Mouse (Mus musculus) intestine, embryonic 16.5 days (tissue): ENCODE results near the gene Ric8a. TPM values are rescaled to one million over a fixed set of nuclear protein-coding genes. Genes with fewer than 3 reads are reported as not detected.

ENCODE experiments used
- ATAC-seq: fragments of 200-750 bp; cut with Nextera tagmentation; 2 replicates; pipeline ENCODE4 v1.8.0; 2017; ENCODE audit warnings: moderate TSS enrichment, moderate library complexity
- H3K27ac ChIP-seq: fragments of 300-500 bp; sonication (generic); 2 replicates; pipeline ENCODE4 v1.5.1; 2014; ENCODE audit warnings: mild to moderate bottlenecking, low read length
- H3K27me3 ChIP-seq: fragments of 300-500 bp; sonication (generic); replicated peaks from 2 replicates; pipeline ENCODE4 v1.6.1; 2014; ENCODE audit warnings: low read length, control low read depth, mixed read lengths; ENCODE audit not compliant: control insufficient read depth, insufficient read depth
- H3K36me3 ChIP-seq: fragments of 300-500 bp; sonication (generic); 2 replicates; pipeline ENCODE4 v1.6.1; 2014; ENCODE audit warnings: low read length, control low read depth; ENCODE audit not compliant: control insufficient read depth, insufficient read depth
- H3K4me1 ChIP-seq: fragments of 300-500 bp; sonication (generic); 2 replicates; pipeline ENCODE4 v1.6.1; 2014; ENCODE audit warnings: low read length, control low read depth, mixed read lengths; ENCODE audit not compliant: control insufficient read depth, insufficient read depth
- H3K4me2 ChIP-seq: fragments of 300-500 bp; sonication (generic); 2 replicates; pipeline ENCODE4 v1.6.1; 2014; ENCODE audit warnings: low read depth, low read length, control low read depth
- H3K4me3 ChIP-seq: fragments of 300-500 bp; sonication (generic); 2 replicates; pipeline ENCODE4 v1.5.1; 2014; ENCODE audit warnings: mild to moderate bottlenecking, low read length
- H3K9ac ChIP-seq: fragments of 300-500 bp; sonication (generic); 2 replicates; pipeline ENCODE4 v1.6.1; 2014; ENCODE audit warnings: low read depth, low read length
- H3K9me3 ChIP-seq: fragments of 300-500 bp; sonication (generic); 2 replicates; pipeline ENCODE4 v1.6.1; 2016; ENCODE audit warnings: low read length, control low read depth; ENCODE audit not compliant: control insufficient read depth
- WGBS: fragments of 180-500 bp; shearing (Covaris S2); extraction: QIAGEN DNeasy Blood & Tissue Kit; methylation state at CpG from one replicate; pipeline ENCODE4 v1.1.7; 2014; 5-methylcytosine and 5-hydroxymethylcytosine counted together
- polyA plus RNA-seq: library from polyadenylated mRNA; unstranded; fragments of >200 nt; fragmentation: Nextera tagmentation; extraction: Ambion mirVana; gene quantifications from 2 replicates; pipeline ENCODE4 v1.2.1, GENCODE M21; 2015

The Ric8a gene
- polyA plus RNA-seq, 1 experiment from 2014 or later, result 70.1 TPM

DNA sequence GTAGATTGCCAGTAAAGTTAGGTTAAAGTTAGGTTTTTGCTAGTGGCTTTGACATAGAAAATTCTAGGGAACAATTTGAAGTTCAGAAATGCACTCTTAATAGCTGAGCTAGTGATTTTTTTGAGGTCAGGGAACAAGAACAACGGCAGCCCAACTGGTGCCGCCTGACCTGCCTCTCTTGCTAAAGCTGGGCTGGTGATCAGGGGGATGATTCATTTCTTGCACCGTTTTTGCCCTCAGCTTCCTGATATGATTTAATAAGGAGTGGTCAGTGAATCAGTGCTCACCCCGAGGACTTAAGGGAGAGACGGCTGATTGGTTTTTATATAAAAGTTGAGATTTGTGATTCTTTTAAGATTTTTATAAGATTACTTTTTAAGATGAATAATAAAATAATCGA, 25.3 kb upstream of the Ric8a start:
- no peaks in the 10 kb centered on the region for H3K36me3 ChIP-seq
- no peak overlapping the region for H3K4me3 ChIP-seq
- no peak overlapping the region for H3K27ac ChIP-seq
- no peaks in the 10 kb centered on the region for H3K27me3 ChIP-seq
- no peak overlapping the region for H3K4me2 ChIP-seq
- H3K9me3 ChIP-seq, result no peaks in the 10 kb centered on the region
- no peak overlapping the region for H3K9ac ChIP-seq
- WGBS, result 53% methylated on average over 6 of the region's 6 CpGs
- H3K4me1 ChIP-seq, result no peaks in the 10 kb centered on the region
- no peak for ATAC-seq

DNA sequence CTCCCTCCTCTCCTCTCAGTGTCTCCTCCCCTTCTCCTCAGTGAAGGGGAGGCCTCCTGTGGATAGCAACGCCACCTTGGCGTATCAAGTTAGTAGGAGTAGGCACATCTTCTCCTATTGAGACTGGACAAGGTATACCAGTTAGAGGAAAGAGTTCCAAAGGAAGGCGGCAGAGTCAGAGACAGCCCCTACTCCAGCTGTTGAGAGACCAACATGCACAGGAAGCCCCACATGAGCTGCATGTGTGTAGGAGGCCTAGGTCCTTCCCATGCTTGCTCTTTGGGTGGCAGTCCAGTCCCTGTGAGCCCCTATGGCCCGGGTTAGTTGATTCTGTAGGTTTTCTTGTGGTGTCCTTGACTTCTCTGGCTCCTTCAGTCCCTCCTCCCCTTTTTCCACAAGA, 23.4 kb upstream of the Ric8a start:
- ATAC-seq, result no peak
- Histone ChIP-seq H3K4me2 (no peak overlapping the region), H3K27ac (no peak overlapping the region), H3K36me3 (no peaks in the 10 kb centered on the region), H3K4me3 (no peak overlapping the region), H3K9ac (no peak overlapping the region), H3K4me1 (no peaks in the 10 kb centered on the region), H3K9me3 (no peaks in the 10 kb centered on the region), H3K27me3 (no peaks in the 10 kb centered on the region)
- 93% methylated on average over 4 of the region's 4 CpGs for WGBS

DNA sequence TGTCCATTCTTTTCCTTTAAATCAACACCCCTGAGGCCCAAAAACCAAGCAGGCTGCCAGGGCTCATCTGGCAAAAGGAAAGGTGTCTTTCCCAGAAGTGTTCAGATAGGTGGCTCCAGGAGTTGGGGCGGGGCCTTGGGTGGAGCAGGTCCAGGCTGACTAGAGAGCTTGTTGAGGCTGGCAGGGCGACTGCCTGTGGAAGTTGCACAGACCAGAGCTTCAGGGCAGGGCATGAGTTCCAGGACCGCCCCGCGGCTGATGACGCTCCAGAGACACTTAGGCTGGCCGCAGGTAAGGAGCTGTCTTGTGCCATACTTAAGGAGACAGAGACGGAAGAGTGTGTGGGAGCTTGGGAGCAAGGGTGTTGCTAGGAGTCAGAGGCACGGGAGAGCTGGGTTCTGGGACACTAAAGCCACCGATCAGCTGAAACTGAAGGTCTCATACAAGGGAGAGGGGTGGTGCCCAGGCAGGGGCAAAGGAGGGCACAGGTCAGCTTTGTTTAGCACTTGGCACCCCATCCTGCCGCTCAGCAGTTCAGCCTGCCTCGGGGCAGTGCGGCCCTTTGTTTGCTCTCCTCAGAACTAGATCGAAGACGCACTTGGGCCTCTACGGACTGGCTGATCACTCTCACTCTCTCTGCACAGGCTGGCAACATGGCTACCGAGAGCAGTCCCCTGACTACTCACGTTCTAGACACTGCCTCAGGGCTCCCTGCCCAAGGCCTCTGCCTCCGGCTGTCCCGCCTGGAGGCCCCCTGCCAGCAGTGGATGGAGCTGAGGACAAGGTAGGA, 21.6 kb upstream of the Ric8a start, which contains the start of gene Urah:
TSS of gene Urah (plus strand) at position 51 of the 790 bp plus-strand sequence.
- Histone ChIP-seq H3K4me1 (no peaks in the 10 kb centered on the region), H3K27ac (no peak within 1 kb of the TSS), H3K9ac (peak within 1 kb of the TSS; percentile 34; the same call in 1 of the 2 replicates), H3K4me2 (0 out of 2 replicates have a peak within 1 kb of the TSS, but pooled peaks have one; percentile 14), H3K27me3 (no peaks in the 10 kb centered on the region), H3K9me3 (no peaks in the 10 kb centered on the region), H3K4me3 (0 out of 2 replicates have a peak within 1 kb of the TSS, but pooled peaks have one; percentile 5), H3K36me3 (no peaks in the 10 kb centered on the region)
- ATAC-seq, result peak; percentile 82
- 37% methylated on average over 20 of the region's 20 CpGs for WGBS

DNA sequence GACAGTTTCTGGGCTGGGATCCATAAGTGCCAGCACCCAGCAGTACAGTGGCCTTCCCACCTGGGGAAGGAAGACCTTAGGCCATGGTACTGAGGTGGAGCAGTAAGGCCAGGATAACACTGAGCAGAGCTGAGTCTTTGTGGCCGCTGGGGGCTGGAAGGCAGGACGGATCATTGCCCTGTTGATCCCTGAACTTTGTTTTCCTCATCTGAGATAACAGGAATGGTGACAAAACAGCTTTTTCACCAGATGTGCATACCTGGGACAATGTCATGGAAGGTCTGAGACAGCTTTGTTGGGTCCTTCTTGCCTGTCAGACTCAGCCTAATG, 21.0 kb upstream of the Ric8a start:
- Histone ChIP-seq H3K4me2 (0 out of 2 replicates have a peak overlapping the region, but pooled peaks have one; percentile 14), H3K9me3 (no peaks in the 10 kb centered on the region), H3K9ac (no peak overlapping the region; the same call in 1 of the 2 replicates), H3K27ac (no peak overlapping the region), H3K36me3 (no peaks in the 10 kb centered on the region), H3K27me3 (no peaks in the 10 kb centered on the region), H3K4me3 (no peak overlapping the region), H3K4me1 (no peaks in the 10 kb centered on the region)
- WGBS, result 57% methylated on average over 2 of the region's 2 CpGs
- ATAC-seq, result peak; percentile 45

- ATAC-seq, result no peak
- Histone ChIP-seq H3K4me3 (no peak overlapping the region), H3K4me2 (no peak overlapping the region), H3K9ac (no peak overlapping the region), H3K36me3 (no peaks in the 10 kb centered on the region), H3K9me3 (no peaks in the 10 kb centered on the region), H3K27me3 (no peaks in the 10 kb centered on the region), H3K27ac (no peak overlapping the region), H3K4me1 (no peaks in the 10 kb centered on the region)
- WGBS, result 85% methylated on average over 9 of the region's 9 CpGs
Measured at GRCm38 (mm10) chr7:140836243-140837115, 20.3 kb upstream of the Ric8a start.

- ATAC-seq, result no peak
- no peaks in the 10 kb centered on the region for H3K27me3 ChIP-seq
- WGBS, result 65% methylated on average over 5 of the region's 5 CpGs
- no peaks in the 10 kb centered on the region for H3K36me3 ChIP-seq
- no peak overlapping the region for H3K4me3 ChIP-seq
- H3K9ac ChIP-seq, result no peak overlapping the region
- no peaks in the 10 kb centered on the region for H3K9me3 ChIP-seq
- H3K4me1 ChIP-seq, result no peaks in the 10 kb centered on the region
- no peak overlapping the region for H3K4me2 ChIP-seq
- no peak overlapping the region for H3K27ac ChIP-seq
Measured at GRCm38 (mm10) chr7:140839556-140839955, 17.2 kb upstream of the Ric8a start.

- 35% methylated on average over 19 of the region's 19 CpGs for WGBS
- peak; percentile 59 for ATAC-seq
- H3K36me3 ChIP-seq, result no peaks in the 10 kb centered on the region
- H3K9me3 ChIP-seq, result no peaks in the 10 kb centered on the region
- no peak overlapping the region for H3K4me2 ChIP-seq
- no peak overlapping the region for H3K4me3 ChIP-seq
- H3K27me3 ChIP-seq, result no peaks in the 10 kb centered on the region
- no peak overlapping the region for H3K9ac ChIP-seq
- no peak overlapping the region for H3K27ac ChIP-seq
- H3K4me1 ChIP-seq, result no peaks in the 10 kb centered on the region
Measured at GRCm38 (mm10) chr7:140840750-140841735, 15.7 kb upstream of the Ric8a start.

DNA sequence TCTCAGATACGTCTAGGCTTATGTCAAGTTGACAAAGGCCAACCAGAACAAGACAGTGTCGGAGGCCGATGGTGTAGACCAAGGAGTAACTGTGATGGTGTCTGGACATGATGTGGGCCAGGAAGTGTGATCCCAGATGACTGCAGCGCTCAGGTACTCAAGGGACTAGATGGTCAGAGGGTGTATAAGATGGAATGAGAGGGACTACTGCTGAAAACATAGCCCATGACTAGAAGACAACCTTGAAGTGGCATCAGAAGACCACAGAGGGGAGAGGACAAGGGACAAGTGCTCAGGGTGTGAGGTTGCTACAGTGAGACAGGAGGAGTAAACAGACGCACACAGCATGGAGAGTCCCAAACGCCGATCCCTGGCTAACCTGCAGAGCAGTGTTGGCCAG, 13.0 kb upstream of the Ric8a start:
- no peak overlapping the region for H3K4me2 ChIP-seq
- no peaks in the 10 kb centered on the region for H3K4me1 ChIP-seq
- H3K9me3 ChIP-seq, result no peaks in the 10 kb centered on the region
- WGBS, result 71% methylated on average over 7 of the region's 7 CpGs
- H3K4me3 ChIP-seq, result no peak overlapping the region
- H3K9ac ChIP-seq, result no peak overlapping the region
- H3K36me3 ChIP-seq, result no peaks in the 10 kb centered on the region
- no peak overlapping the region for H3K27ac ChIP-seq
- no peaks in the 10 kb centered on the region for H3K27me3 ChIP-seq
- no peak for ATAC-seq
